Mouse (Mus musculus): ENCODE measurements at regions not wholly inside any gene's neighbourhood (a gene's known extent, or its start where the extent isn't known, plus 50 kb on each side); places are given as distances from the start of the nearest gene placed in this dataset.

DNA sequence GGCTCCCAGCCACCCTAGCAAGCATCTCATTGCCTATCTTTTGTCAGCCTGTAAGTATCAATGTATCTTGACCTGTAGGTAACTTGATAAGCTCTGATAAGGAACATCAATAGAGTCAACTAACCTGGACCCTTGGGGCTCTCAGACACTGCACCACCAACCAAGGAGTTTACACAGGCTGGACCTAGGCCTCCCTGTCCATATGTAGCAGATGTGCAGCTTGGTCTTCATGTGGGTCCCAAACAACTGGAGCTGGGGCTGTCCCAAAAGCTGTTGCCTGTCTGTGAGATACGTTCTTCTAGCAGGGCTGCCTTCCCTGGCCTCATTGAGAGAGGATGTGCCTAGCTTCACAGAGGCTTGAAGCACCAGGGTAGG is 335.2 kb upstream of the Klf12 start:
- no peak for ATAC-seq (ENCODE audit: extremely low read depth, insufficient number of reproducible peaks, low FRiP score, poor library complexity, severe bottlenecking)

DNA sequence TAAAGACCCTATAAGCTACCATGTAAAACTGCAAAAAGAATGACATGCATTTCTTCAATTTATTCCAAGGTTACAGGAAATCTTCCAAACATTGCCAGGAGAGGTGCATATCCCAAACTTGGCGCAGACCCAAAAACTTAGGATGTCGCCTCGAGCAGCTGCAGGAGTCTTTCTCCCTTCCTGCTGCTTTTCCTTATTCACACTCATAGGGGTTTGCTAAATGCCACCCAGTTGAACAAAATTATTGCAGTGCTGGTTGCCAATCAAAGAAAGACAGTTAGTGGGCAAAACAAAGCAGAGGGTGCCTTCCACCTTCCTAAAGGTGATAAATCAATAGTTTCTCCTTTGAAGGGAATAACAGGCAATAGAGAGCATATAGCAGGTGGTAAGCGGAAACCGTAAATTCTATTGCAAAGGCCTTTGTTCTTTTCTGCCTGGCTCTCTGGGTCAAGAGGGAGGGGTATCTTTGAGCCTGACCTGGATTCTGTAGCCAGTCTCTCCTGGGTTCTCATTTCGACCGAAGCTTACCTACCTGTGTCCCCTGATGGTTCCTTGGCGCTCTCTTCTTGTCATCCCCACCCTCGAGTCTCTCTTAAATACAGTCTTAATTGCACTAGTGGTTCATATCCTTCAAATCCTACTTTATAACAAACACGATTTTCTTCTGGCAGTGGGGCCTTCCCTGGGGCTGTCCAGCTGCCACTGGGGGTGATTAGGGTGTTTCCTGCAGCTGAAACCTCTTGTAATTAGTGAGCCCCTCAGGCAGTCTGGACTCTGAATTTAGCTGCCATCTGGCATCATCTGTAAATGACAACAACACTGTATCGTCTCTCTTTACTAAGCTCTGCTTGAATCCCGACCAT is 334.5 kb upstream of the Klf12 start:
- ATAC-seq (ENCODE audit: extremely low read depth, insufficient number of reproducible peaks, low FRiP score, poor library complexity, severe bottlenecking), result no peak

DNA sequence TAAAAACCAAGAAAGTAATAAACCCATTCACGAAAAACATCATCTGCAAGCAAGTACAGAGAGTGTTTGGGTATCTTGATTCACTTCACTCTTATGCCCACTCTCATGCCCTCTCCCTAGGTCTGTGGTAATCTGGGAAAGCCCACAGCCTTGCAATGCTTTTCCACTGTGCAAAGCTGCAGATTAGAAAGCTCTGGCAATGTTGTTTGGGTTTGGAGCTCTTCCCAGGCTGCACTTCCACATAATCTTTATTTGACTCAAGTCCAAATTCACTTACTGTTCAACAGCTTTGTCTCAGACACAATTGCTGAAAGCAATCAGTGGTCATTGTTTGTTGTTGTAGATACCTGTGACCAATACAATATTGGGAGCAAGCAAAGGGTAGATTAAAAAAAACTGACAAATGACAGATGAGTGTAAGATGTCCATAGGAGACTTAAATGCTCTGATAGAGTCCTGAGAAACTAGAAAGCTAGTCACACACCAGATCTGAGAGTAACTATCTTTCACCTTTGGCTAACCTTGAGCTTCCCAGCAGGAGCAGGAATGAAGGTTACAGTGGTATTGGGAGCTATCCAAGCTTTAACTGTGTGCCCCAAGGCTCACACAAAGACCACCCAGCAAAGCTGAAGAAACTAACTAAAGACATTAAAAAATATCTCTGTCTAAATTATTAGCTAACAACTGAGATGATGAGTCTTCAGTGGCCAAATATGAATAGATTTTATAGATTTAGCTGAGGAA is 325.7 kb upstream of the Klf12 start:
- ATAC-seq (ENCODE audit: extremely low read depth, insufficient number of reproducible peaks, low FRiP score, poor library complexity, severe bottlenecking), result no peak

DNA sequence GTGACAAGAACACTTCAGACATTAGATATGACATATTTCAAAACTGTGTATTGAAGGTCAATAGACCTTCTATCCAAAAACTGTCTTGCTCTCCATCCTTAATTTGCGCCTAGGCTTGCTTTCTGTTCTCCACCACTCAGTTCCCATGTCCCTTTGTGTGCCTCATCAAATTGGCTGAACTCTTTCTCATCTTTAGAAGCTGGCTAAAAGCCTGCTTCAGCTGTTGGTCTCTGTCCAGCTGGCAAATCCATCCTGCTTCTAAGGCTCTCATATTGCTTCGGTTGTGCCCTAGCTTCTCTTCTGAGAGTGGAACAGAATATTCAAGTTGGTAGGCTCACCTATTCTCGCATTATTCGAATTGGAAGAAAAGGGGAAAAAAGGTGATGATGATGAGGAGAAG is 322.6 kb upstream of the Klf12 start:
- no peak for ATAC-seq (ENCODE audit: extremely low read depth, insufficient number of reproducible peaks, low FRiP score, poor library complexity, severe bottlenecking)

DNA sequence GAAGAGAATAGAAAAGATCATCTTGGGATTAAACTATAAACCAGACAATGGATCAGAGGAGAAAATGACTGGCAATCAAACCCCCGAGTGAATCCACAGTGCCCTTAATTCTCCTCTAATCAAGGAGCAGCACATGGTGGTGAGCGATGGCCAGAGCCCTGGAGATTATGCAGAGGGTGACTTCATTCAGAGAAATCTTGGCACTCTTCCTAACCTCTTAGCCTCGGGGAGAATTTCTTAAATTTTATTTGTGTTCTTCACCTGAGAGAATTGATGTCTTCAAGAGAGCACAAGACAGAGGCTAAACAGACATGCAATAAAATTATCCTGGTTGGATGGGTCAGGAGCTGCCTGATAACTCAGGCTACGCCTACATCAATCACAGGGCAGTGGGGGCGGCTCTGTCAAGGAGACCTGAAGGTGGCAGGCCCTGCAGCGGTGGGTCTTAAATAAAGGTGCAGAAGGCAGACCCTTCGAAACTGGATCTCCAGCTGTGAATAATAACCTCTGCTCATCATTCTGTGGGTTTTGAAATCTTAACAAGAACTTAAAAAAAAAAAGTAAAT is 316.5 kb upstream of the Klf12 start:
- ATAC-seq (ENCODE audit: extremely low read depth, insufficient number of reproducible peaks, low FRiP score, poor library complexity, severe bottlenecking), result no peak

DNA sequence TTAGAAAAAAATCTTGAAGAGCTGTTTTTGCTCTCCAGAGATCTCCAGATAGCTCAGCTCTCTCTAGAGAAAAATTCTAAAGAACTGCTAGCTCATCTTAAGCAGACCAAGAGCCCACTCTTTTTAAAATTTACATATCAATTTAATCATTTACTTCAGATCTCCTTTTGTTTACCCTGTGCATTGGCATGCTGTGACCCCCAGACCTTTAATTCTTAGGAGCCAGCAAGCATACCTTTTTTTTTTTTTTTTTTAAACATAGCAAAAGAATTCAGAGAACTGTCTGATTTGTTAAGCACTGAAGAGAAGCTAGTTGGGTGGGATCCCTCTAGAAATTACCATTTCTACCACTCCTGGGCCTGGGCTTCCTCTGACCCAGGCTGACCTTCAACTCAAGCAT is 285.5 kb upstream of the Klf12 start:
- ATAC-seq (ENCODE audit: extremely low read depth, insufficient number of reproducible peaks, low FRiP score, poor library complexity, severe bottlenecking), result no peak

DNA sequence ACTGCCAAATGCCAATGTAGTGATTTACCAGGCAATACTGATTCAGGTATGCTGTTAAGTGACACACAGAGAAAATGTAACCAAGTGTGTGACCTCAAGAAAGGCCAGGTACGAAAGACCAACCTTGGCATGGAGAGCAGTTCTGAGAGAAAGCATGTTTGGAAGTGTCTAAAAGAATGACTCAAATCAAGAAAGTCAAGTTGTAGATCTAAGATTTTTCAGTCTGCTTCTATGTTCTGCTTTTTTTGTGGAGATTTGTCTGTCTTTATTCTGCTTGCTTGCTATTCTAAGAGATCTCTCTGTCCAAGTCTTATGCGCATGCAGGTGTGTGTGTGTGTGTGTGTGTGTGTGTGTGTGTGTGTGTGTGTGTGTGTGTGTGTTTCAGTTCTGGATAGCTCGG is 277.4 kb upstream of the Klf12 start:
- ATAC-seq (ENCODE audit: extremely low read depth, insufficient number of reproducible peaks, low FRiP score, poor library complexity, severe bottlenecking), result no peak

DNA sequence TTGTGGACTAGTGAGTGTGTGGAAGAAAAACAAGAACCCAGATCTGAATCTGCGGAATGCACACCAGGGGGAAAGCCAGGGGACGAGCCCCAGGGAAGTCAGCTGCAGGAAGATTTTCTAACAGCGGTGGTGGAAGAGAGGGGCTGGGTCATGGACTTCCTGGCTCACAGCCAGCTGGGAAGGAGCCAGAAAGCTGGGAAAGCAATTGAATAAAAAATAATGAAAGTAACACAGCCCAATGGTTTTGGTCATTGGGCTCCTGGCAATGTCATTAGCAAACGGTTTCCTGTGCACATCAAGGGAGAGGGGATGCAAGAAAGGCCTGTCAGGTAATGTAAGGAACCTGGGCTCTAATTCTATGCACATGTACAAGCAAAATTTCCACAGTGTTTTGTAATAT is 273.9 kb upstream of the Klf12 start:
- ATAC-seq (ENCODE audit: extremely low read depth, insufficient number of reproducible peaks, low FRiP score, poor library complexity, severe bottlenecking), result no peak

DNA sequence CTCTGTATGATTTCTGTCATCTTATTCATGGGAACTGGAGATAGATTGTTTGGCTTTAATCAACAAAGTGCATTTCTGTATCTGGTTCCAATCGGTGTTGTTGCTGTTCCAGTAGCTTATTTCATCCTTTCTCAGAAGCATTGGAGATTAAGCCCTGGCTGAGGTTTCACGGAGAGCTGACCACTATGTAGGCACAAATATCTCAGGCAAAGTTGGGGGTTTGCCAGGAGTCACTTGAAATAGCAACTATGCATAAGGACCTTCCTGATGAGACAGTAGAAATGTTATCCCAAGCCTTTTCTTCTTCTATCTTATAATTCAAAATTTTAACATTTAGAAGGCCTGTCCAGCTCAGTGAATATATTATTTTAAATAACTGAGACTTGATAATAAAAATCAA is 268.0 kb upstream of the Klf12 start:
- ATAC-seq (ENCODE audit: extremely low read depth, insufficient number of reproducible peaks, low FRiP score, poor library complexity, severe bottlenecking), result no peak

DNA sequence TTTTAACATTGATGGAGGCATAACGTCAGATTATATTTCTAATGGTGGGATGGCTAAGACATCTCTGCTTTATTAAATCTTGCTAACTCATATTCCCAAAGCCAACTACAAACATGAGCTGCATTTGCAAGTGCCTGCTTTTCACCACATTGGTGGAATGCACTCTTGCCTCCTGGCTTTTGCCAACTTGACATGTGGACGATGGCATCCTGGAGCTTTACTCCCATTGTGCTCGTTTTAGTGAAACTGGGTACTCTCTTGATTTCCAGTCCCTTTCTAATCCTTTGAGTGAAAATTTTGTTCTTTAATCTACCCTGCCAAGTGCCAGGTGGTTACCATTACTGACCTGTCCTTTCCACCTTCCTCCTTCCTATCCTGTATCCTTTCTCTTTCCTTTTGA is 265.8 kb upstream of the Klf12 start:
- ATAC-seq (ENCODE audit: extremely low read depth, insufficient number of reproducible peaks, low FRiP score, poor library complexity, severe bottlenecking), result no peak

DNA sequence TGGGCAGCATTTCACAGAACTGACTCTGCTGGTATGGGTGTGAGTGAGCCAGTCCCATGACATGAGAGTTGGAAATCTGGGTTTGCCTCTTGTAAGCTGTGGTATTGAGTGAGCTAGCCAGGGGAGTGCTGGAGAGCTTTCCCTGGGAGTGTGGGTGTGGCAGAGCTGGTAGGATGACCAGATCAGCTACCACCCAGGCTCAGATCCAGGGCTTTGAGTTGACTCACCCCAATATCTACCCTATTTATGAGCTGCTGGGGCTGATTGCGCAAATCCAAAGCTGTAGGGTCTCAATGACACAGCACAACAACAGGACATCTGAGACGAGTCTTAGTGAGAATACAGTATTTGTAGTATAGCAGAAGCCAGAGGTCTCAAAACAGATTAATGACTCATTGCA is 245.7 kb upstream of the Klf12 start:
- no peak for ATAC-seq (ENCODE audit: extremely low read depth, insufficient number of reproducible peaks, low FRiP score, poor library complexity, severe bottlenecking)

DNA sequence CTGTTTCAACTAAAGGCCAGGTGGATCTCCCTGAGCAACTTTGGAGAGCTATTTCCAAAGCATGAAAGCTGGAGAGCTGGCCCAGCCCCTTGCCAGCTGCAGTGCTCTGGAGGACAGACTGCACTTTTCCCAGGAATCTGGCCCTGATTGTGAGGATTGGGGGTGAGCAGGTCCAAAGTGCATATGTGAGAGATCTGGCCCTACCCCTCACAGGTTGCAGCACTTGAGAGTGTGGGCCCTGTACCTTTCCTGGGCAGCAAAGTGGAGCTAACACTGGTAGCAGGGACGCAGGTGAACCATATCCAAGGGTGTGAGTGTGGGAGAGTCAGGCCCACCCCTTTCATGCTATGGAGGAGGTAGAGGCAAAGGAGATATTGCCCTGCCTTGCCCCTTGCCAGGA is 245.3 kb upstream of the Klf12 start:
- no peak for ATAC-seq (ENCODE audit: extremely low read depth, insufficient number of reproducible peaks, low FRiP score, poor library complexity, severe bottlenecking)

DNA sequence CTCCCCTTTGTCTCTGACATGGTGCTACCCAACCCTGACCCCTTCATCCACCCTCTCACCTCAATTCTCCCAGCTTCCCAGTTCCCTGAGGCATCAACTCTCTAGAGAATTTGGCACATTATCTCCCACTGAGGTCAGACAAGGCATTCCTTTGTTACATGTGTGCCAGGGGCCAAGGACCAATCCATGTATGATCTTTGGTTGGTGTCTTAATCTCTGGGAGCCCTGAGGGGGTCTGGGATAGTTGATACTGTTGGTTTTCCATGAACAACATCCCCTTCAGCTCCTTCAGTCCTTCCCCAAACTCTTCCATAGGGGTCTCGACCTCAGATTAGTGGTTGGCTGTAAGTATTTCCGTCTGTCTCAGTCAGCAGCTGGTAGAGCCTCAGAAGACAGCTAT is 224.9 kb upstream of the Klf12 start:
- no peak for ATAC-seq (ENCODE audit: extremely low read depth, insufficient number of reproducible peaks, low FRiP score, poor library complexity, severe bottlenecking)

DNA sequence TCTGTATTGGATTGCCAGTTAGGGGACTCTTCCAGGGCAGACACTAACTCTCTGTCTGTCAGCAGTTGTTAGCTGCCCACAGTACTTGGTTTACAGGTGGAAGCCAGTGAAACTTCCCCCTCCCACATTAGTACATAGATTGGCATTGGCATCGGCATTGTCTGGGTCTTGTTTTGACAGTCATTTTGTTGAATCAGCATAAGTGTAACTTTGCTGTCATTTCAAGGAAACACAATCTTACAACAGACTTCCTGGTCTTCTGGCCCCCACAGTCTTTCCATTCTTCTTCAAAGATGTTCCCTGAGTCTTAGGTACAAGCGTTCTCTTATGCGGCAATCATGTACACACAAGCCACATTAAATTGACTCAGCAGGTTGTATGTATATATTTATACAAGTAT is 223.6 kb upstream of the Klf12 start:
- no peak for ATAC-seq (ENCODE audit: extremely low read depth, insufficient number of reproducible peaks, low FRiP score, poor library complexity, severe bottlenecking)

DNA sequence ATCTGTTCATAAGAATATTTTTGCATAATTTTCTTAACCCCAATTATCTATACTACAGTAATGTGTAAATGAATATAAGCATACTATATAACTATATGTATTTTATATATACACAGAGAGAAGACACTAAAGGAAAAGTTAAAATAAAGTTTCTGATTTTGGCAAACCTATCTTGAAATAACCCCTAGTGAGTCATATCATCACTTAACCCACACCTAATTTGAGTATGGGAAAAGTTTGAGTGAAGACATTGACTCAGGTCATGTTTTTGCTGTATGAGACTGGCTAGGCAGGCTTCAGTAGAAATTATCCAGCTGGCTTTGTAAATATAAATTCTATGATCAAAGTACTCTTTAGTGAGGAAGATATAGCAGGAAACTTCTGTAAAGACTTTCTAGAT is 223.1 kb upstream of the Klf12 start:
- no peak for ATAC-seq (ENCODE audit: extremely low read depth, insufficient number of reproducible peaks, low FRiP score, poor library complexity, severe bottlenecking)

DNA sequence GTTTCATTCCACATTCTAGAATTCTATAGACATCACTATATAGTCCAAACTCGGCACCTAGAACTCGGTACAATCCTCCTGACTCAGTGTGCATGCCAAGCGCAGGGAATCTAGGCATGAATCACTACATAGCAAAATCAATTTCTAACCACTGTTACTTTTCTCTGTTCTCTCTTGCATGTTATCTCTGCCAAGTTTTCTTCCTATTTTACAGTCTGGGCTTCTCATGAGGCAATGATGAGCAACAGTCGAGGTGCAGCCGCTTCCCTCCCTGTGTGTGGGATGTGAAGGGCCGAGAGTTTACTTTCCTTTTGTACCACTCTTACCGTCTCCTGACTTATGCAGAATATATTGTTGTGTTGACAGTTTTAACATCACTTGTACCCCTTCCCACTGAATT is 204.4 kb upstream of the Klf12 start:
- no peak for ATAC-seq (ENCODE audit: extremely low read depth, insufficient number of reproducible peaks, low FRiP score, poor library complexity, severe bottlenecking)

DNA sequence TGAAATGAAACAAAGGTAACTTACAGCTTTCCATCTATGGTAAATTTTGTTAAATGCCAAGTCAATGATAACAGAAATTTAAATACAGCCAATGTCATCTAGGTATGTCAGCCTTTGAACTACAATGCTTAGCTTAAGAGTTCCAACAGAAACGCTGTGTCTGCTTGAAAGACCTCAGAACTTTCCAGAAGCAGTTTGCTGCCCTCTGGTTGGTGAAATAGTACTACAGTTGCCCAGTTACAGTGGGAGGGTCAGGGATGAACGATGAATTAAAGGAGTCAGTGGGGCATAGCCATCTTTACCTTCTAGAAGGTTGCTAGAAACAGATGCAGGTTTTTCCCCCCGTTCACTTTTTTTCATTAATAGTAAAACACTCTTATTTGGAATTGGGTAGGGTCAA is 201.0 kb upstream of the Klf12 start:
- peak; percentile 53; the same call in 1 of the 2 replicates for ATAC-seq (ENCODE audit: extremely low read depth, insufficient number of reproducible peaks, low FRiP score, poor library complexity, severe bottlenecking)

DNA sequence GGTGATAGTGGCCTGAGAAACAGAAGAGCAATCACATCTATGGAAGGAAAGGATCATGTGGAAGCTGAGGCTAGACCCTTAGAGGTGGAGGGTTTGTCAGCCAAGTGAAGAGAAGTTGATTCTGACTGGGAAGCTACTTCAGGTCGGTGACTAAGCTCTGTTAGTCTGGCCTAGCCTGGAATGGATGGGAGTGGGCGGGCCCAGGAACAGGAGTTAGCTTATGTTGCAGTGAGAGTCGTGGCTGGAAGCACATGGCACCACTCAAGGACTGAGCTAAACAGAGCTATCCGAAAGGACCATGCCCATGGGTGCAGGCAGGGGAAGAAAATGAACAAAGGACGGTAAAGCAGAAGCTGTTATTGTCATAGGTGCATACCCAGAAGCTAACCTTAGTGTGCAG is 199.6 kb upstream of the Klf12 start:
- no peak for ATAC-seq (ENCODE audit: extremely low read depth, insufficient number of reproducible peaks, low FRiP score, poor library complexity, severe bottlenecking)

DNA sequence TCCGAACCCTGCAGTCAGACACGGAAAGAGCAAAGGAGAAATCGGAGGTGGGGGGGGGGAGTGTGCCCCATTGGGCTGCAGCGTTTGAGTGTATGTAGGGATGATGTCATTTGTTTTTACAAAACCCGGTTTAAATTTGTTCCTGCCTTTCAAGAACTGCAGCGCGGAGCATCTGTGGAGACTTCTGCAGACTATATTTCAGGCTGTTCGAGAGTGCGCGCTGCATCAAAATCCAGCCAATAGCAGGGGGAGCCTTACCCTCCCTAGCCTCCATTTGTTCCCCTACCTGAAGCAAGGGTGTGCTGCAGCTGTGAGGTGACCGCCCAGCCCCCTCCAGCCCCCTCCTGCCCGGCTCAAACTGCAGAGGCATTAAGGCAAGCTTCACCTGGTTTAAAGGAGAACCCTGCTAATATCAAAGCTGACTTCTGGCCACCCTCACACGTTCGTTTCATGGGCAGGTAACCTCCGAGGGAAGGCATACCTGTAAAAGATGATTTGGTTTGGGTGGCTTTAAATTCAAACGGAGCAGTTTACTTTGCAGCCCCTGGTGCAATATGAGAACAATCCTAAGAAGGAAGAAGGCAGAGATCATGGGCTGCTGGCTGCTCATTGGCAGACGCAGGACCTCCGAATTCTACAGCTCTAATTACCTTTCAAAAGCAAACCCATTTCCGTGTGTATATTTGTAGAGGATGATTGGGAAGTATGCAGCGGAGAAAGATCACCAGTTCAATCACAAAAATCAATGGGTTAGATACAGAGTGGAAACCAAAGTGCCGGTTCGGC is 193.3 kb upstream of the Klf12 start:
- ATAC-seq (ENCODE audit: extremely low read depth, insufficient number of reproducible peaks, low FRiP score, poor library complexity, severe bottlenecking), result no peak

DNA sequence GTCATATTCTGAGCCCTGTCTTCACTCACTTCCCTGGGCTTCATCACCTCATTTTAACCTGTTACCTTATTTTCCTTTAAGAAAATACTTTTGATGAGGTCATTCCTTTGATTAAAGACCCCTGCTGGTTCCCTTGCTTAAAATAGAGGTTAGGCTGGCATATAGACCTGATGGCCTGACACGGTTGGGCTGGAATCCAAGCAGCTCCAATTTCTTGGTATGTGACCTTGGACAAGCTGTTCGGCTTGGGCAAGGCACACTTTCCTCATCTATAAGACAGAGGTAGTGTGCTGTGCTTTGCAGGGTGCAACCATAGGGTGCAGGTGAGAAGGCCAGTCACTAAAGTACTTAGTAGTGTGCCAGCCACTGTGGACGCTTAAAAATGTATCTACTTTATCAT is 183.8 kb upstream of the Klf12 start:
- no peak for ATAC-seq (ENCODE audit: extremely low read depth, insufficient number of reproducible peaks, low FRiP score, poor library complexity, severe bottlenecking)

Measured in neutrophil, adult 5-6 weeks (primary cell).